Mouse (Mus musculus) hindbrain, embryonic 11.5 days (tissue): ENCODE results near the gene Nup62. TPM values are rescaled to one million over a fixed set of nuclear protein-coding genes. Genes with fewer than 3 reads are reported as not detected.

Experiments
- ATAC-seq: fragments of 200-750 bp; cut with Nextera tagmentation; 2 replicates; pipeline ENCODE4 v1.8.0; 2017; ENCODE audit warnings: mild to moderate bottlenecking, moderate TSS enrichment, moderate library complexity; ENCODE audit not compliant: low FRiP score
- DNase-seq: peaks from one replicate; pipeline ENCODE4 v3.0.0-alpha.2; 2015; ENCODE audit warnings: low spot score
- H3K27ac ChIP-seq: fragments of 300-500 bp; sonication (generic); 2 replicates; pipeline ENCODE4 v1.5.1; 2014; ENCODE audit warnings: mild to moderate bottlenecking, low read depth, low read length
- H3K27me3 ChIP-seq: fragments of 300-500 bp; sonication (generic); 2 replicates; pipeline ENCODE4 v1.6.1; 2014; ENCODE audit warnings: mild to moderate bottlenecking, low read length, moderate library complexity, mixed read lengths; ENCODE audit not compliant: control insufficient read depth, insufficient read depth
- H3K36me3 ChIP-seq: fragments of 300-500 bp; sonication (generic); 2 replicates; pipeline ENCODE4 v1.6.1; 2014; ENCODE audit warnings: mild to moderate bottlenecking, low read length, moderate library complexity, mixed read lengths; ENCODE audit not compliant: control insufficient read depth, insufficient read depth
- H3K4me1 ChIP-seq: fragments of 300-500 bp; sonication (generic); replicated peaks from 2 replicates; pipeline ENCODE4 v1.6.1; 2014; ENCODE audit warnings: low read length, mixed read lengths; ENCODE audit not compliant: control insufficient read depth, insufficient read depth
- H3K4me2 ChIP-seq: fragments of 300-500 bp; sonication (generic); replicated peaks from 2 replicates; pipeline ENCODE4 v1.6.1; 2014; ENCODE audit warnings: mild to moderate bottlenecking, low read depth, low read length
- H3K4me3 ChIP-seq: fragments of 300-500 bp; sonication (generic); 2 replicates; pipeline ENCODE4 v1.5.1; 2014; ENCODE audit warnings: low read depth, low read length
- H3K9ac ChIP-seq: fragments of 300-500 bp; sonication (generic); 2 replicates; pipeline ENCODE4 v1.6.1; 2014; ENCODE audit warnings: low read depth, low read length
- H3K9me3 ChIP-seq: fragments of 300-500 bp; sonication (generic); 2 replicates; pipeline ENCODE4 v1.6.1; 2016; ENCODE audit warnings: low read length; ENCODE audit not compliant: control insufficient read depth
- WGBS: fragments of 180-500 bp; shearing (Covaris S2); extraction: QIAGEN DNeasy Blood & Tissue Kit; methylation state at CpG from one replicate; pipeline ENCODE4 v1.1.7; 2014; 5-methylcytosine and 5-hydroxymethylcytosine counted together
- polyA plus RNA-seq: library from polyadenylated mRNA; unstranded; fragments of >200 nt; fragmentation: Nextera tagmentation; extraction: Ambion mirVana; gene quantifications from 2 replicates; pipeline ENCODE4 v1.2.1, GENCODE M21; 2014

The Nup62 gene
- polyA plus RNA-seq, 1 experiment from 2014 or later, result 44.2 TPM

DNA sequence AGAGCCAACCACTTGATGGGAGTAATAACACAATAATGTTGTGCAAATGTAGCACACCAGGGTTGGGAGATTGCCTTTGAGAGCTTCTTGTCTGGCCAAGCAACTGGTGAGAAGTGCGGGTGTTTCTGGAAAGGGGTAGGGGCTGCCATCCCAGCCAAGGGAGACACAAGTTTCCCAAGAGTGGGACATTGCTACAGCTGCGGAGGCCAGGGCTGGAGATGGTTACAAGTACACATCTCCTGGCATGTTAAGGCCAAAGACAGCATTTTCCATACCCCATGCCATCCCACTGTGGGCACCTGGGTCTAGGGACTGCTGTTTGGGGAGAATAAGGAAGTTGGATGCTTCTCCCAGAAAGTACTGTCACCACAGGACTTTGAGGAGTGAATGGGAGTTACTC is 37.2 kb downstream of the Nup62 start:
- H3K27me3 ChIP-seq, result no peaks in the 10 kb centered on the region
- no peak overlapping the region for H3K9ac ChIP-seq
- 85% methylated on average over 2 of the region's 2 CpGs for WGBS
- H3K4me2 ChIP-seq, result no peak overlapping the region
- no peaks in the 10 kb centered on the region; the same call in 1 of the 2 replicates for H3K36me3 ChIP-seq
- peaks cover 14% of the 10 kb centered on the region for H3K4me1 ChIP-seq
- DNase-seq (no peak), ATAC-seq (no peak)
- no peaks in the 10 kb centered on the region for H3K9me3 ChIP-seq
- H3K27ac ChIP-seq, result no peak overlapping the region
- H3K4me3 ChIP-seq, result 0 out of 2 replicates have a peak overlapping the region, but pooled peaks have one; percentile 4

DNA sequence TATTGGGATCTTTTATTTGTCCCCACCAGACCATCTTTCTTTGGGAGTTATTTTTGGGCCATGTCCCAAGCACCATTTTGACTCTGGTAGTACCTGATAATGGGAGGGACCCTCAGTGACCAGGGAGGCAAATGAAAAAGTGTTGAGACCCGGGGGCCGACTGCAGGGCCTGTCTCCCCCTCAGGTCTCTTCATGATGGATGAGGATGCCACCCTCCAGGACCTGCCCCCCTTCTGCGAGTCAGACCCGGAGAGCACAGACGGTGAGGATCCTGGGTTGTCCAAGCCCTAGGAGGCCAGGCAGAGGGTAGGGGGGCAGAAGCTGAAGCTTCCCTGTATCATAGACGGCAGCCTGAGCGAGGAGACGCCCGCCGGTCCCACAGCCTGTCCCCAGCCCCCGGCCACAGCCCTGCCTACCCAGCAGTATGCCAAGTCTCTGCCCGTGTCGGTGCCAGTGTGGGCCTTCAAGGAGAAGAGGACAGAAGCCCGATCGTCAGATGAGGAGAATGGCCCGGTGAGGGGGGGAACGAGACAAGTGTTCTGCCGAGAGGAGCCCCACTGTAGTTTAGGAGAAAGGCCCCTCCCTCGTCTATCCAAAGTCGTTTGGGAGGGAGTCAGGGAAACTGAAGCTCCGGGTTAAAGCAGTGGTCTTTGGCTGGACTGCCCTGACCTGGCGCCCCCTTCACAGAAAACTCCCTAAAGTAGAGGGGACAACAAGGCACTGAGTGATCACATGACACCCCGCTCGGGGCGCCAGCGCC is 37.9 kb downstream of the Nup62 start:
- H3K9ac ChIP-seq, result peak overlapping the region; percentile 69
- H3K4me1 ChIP-seq, result peaks cover 16% of the 10 kb centered on the region
- 31% methylated on average over 22 of the region's 26 CpGs for WGBS
- H3K27ac ChIP-seq, result peak overlapping the region; percentile 86
- DNase-seq, result no peak
- H3K9me3 ChIP-seq, result no peaks in the 10 kb centered on the region
- no peak for ATAC-seq
- H3K36me3 ChIP-seq, result no peaks in the 10 kb centered on the region; the same call in 1 of the 2 replicates
- H3K4me2 ChIP-seq, result peak overlapping the region; percentile 64
- peak overlapping the region; percentile 42 for H3K4me3 ChIP-seq
- no peaks in the 10 kb centered on the region for H3K27me3 ChIP-seq

DNA sequence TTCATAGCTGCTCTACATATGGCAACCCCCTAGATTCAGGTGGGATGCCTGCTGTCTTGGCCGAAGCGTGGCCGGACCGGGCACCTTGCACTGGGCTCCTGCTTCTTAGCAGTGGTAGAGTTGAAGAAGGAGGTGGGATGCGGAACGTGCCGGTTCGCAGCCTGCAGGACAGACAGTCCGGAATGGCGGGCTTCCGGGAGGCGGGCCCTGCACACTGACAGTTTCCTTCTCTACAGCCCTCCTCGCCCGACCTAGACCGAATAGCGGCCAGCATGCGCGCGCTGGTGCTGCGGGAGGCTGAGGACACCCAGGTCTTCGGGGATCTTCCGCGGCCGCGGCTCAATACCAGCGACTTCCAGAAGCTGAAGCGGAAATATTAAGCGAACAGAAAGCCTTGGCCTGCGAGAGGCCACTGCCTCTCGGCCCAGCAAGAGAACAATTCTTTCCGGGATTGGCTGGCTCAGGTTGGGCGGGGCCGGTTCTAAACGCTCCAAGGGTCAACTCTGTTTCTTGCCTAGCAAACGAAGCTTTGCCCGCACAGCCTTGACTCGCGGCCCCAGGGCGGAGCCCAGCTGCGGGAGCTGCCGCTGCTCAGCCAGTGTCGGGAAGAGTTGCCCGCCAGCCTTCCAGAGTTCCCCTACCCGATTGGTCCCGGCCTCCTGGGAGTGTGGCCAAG is 38.6 kb downstream of the Nup62 start:
- Histone ChIP-seq H3K27ac (peak overlapping the region; percentile 86), H3K9ac (peak overlapping the region; percentile 69), H3K4me2 (peak overlapping the region; percentile 64), H3K4me3 (peak overlapping the region; percentile 42), H3K27me3 (no peaks in the 10 kb centered on the region), H3K4me1 (peaks cover 16% of the 10 kb centered on the region), H3K36me3 (no peaks in the 10 kb centered on the region; the same call in 1 of the 2 replicates), H3K9me3 (no peaks in the 10 kb centered on the region)
- WGBS, result 1% methylated on average over 45 of the region's 45 CpGs
- ATAC-seq (peak; percentile 44), DNase-seq (peak; percentile 79)

DNA sequence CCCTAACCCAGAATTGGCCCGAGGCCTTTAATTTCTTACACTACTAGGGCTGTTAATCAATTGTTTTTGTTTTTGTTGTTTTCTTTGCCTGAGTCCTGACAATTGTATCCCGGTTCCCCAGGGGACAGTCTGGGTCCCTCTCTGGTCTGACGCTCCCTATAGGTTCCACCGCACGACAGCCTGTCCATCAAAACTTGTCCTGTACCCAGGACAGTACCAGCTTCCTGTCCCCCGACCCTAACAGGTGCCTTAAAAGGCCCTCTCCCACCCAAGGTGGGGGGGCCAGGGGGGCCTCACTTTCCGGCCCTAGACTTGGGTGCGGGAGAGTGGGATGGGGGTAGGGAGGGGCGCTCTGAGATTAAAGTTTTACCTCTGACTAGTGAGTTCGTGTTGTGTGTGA is 39.1 kb downstream of the Nup62 start:
- peak overlapping the region; percentile 42 for H3K4me3 ChIP-seq
- ATAC-seq, result 0 out of 2 replicates have a peak, but pooled peaks have one; percentile 17
- H3K4me2 ChIP-seq, result peak overlapping the region; percentile 64
- 47% methylated on average over 10 of the region's 10 CpGs for WGBS
- H3K4me1 ChIP-seq, result peaks cover 16% of the 10 kb centered on the region
- peak overlapping the region; percentile 69 for H3K9ac ChIP-seq
- no peak for DNase-seq
- peak overlapping the region; percentile 86 for H3K27ac ChIP-seq
- no peaks in the 10 kb centered on the region for H3K27me3 ChIP-seq
- no peaks in the 10 kb centered on the region; the same call in 1 of the 2 replicates for H3K36me3 ChIP-seq
- H3K9me3 ChIP-seq, result no peaks in the 10 kb centered on the region

DNA sequence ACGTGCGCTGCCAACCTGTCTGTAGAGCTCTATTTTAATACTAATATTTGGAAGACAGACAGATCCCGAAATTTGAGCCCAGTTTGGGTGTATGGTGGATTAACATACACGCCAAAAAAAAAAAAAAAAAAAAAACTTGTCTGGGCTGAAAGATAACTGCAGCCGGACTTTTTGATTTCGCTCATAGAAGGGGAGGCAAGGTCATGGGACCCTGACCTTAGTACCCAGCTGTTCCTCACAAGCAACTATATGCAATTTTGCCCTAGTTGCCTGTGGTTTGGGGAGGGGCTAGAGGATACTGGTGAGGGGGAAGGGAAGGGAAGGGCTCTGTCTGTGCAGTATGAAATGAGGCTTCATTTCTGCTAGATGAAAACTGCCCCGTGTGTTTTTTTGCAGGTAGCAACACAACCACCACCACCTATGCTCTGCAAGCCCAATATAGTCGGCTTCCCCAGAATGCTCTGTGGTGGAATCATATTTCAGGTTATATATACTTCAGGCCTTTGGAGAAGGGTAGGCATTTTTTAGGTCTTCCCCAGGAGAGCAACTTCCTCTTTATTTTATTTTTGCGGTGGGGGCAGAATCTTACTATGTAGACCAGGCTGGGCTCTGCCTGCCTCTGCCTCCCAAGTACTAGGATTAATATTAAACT is 40.5 kb downstream of the Nup62 start:
- no peak for ATAC-seq
- WGBS, result 67% methylated on average over 9 of the region's 9 CpGs

DNA sequence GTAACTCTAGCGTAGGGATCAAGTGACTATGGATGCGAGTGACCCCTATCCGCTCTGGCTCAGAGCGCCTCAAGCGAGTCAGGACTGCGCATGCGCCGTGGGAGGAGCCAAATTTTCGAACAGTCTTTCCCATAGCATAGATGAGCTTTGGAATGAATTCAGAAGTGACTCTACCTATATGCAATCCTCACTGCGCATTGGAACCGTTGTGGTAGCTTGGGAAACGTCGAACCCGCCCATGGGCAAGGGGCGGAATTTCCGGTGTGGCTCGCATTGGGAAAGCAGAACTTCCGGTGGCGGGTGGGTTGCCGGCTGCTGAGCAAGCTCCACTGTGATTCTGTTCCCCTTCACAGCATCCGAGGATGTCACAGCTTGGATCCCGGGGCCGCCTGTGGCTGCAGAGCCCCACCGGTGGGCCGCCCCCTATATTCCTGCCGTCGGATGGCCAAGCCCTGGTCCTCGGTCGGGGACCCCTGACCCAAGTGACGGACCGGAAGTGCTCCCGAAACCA is 41.2 kb downstream of the Nup62 start, which contains the start of gene Pnkp:
TSS of gene Pnkp (plus strand) at position 98 of the 511 bp plus-strand sequence.
- WGBS, result under 1% methylated on average over 32 of the region's 32 CpGs
- H3K9me3 ChIP-seq, result no peaks in the 10 kb centered on the region
- peak; percentile 92 for DNase-seq
- H3K4me1 ChIP-seq, result peaks cover 16% of the 10 kb centered on the region
- H3K27me3 ChIP-seq, result no peaks in the 10 kb centered on the region
- no peaks in the 10 kb centered on the region; the same call in 1 of the 2 replicates for H3K36me3 ChIP-seq
- H3K4me2 ChIP-seq, result peak within 1 kb of the TSS; percentile 74
- H3K9ac ChIP-seq, result peak within 1 kb of the TSS; percentile 70
- peak within 1 kb of the TSS; percentile 61 for H3K4me3 ChIP-seq
- peak within 1 kb of the TSS; percentile 87 for H3K27ac ChIP-seq
- ATAC-seq, result peak; percentile 36

More for the DNA sequence above, 40.5 kb downstream of the Nup62 start:
- H3K9ac ChIP-seq, result no peak overlapping the region
- no peak for DNase-seq
- peak overlapping the region; percentile 61 for H3K4me3 ChIP-seq
- peaks cover 16% of the 10 kb centered on the region for H3K4me1 ChIP-seq
- peak overlapping the region; percentile 87 for H3K27ac ChIP-seq
- H3K36me3 ChIP-seq, result no peaks in the 10 kb centered on the region; the same call in 1 of the 2 replicates
- no peaks in the 10 kb centered on the region for H3K9me3 ChIP-seq
- H3K27me3 ChIP-seq, result no peaks in the 10 kb centered on the region
- peak overlapping the region; percentile 74 for H3K4me2 ChIP-seq

DNA sequence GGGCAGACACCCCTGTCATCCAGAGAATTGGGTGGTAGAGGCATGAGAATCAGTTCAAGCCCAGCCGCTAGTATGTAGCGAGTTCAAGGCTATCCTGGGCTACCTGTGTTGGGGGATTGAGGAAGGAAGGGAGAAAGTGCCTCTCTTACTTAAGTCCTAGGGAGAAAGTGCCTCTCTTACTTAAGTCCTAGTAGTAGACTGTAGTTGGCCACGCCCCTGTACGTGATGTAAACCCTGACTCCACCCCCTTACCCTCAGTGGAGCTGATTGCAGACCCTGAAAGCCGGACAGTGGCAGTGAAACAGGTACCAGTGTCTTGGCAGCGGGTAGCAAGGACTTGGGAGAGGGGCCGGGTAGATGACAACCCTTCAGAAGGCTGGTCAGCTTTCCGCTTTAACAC is 42.0 kb downstream of the Nup62 start:
- H3K4me3 ChIP-seq, result peak overlapping the region; percentile 61
- H3K9me3 ChIP-seq, result no peaks in the 10 kb centered on the region
- peak overlapping the region; percentile 70 for H3K9ac ChIP-seq
- no peaks in the 10 kb centered on the region for H3K27me3 ChIP-seq
- H3K27ac ChIP-seq, result no peak overlapping the region
- peaks cover 16% of the 10 kb centered on the region for H3K4me1 ChIP-seq
- peak overlapping the region; percentile 74 for H3K4me2 ChIP-seq
- DNase-seq (peak; percentile 50), ATAC-seq (no peak)
- H3K36me3 ChIP-seq, result peaks cover under 1% of the 10 kb centered on the region; the same call in 1 of the 2 replicates
- 32% methylated on average over 8 of the region's 8 CpGs for WGBS

DNA sequence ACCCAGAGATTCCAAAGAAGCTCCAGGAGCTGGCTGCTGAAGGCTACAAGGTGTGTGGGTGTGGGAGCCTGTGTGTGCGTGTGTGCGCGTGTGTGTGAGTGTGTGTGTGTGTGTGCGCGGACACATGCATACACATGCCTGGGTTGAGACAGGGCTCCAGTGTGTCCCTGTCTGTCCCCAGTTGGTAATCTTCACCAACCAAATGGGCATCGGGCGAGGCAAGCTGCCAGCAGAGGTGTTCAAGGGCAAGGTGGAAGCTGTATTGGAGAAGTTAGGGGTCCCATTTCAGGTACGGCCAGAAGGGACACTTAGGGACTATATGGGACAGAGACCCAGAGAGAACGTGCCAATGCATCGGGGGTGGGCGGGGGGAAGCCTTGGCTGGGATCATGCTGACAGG is 44.0 kb downstream of the Nup62 start:
- Histone ChIP-seq H3K27me3 (no peaks in the 10 kb centered on the region), H3K27ac (no peak overlapping the region), H3K4me3 (no peak overlapping the region), H3K4me2 (no peak overlapping the region), H3K36me3 (peaks cover 14% of the 10 kb centered on the region; the same call in 1 of the 2 replicates), H3K9me3 (no peaks in the 10 kb centered on the region), H3K9ac (no peak overlapping the region), H3K4me1 (peaks cover 10% of the 10 kb centered on the region)
- ATAC-seq, result no peak
- WGBS, result 91% methylated on average over 11 of the region's 11 CpGs
- no peak for DNase-seq
